Mouse (Mus musculus): ENCODE results near the gene Mgat2. TPM values are rescaled to one million over a fixed set of nuclear protein-coding genes. Genes with fewer than 3 reads are reported as not detected.

Gene Mgat2
- polyA plus RNA-seq (2012; rRNA removed) = 20.3 and 20.6 TPM in 2 replicates

DNA sequence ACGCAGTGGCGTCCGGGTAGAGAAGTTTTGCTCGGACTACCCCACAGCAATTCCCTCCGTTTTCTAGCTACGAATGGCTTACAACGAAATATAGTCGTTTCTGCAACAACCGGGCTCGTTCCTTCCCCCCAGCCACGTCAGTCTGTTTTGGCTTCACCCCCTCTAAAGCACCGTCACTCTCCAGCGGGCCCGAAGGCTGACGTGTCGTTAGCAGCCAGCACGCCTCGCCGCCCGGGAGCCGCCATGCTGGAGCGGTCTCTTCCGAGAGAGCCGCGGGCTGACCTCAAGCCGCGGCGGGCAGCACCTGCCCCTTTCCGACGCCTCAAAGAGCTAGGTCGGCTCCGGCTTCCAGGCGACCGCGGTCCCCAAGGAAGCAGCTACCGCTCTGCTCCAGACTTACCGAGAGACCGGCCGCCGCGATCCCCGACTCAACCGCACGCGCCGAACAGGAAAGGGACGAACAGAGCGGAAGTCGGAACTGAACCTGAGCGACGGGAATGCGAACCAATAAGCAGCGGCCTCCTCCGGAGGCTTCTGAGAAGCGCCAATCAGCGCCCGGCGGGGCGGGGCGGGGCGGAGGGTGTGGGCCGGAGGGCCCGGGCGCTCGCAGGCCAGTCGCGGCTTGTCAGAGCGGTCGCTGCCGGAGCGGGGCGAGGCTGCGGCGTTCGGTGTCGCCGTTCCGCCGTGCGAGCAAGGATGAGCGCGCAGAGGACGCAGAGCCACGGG, at the start of gene Mgat2, which contains the start of gene Rpl36al:
Gene Mgat2 (plus strand): TSS at position 575 of the 726 bp plus-strand sequence.
Gene Rpl36al (minus strand): TSS at position 501 of the 726 bp plus-strand sequence.

DNA sequence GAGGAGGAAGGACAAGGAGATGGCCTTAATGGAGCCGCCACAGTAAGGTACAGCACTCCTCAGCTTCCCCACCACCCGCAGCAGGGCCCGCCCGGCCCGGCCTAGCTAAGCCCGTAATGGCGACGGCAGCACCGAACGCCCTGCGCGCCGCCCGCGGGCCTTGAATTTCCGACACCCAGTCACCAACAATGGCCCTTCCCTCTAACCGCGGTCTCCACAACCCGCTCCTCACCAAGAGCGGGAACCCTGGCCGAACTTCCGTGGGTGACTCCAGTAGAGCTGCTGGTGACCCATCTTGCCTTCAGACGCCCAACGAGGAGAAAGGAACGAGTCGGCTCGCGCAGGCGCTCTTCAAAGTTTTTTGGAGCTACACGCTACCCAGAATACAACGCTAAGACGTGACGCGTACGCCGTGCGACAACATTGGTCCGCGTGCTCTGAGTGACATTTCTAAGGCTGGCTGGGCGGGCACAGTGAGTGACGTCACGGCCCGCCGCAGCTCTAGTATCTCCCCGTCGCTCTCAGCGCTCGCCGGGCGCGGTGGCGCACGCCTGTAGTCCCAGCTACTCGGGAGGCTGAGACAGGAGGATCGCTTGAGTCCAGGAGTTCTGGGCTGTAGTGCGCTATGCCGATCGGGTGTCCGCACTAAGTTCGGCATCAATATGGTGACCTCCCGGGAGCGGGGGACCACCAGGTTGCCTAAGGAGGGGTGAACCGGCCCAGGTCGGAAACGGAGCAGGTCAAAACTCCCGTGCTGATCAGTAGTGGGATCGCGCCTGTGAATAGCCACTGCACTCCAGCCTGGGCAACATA, 25.0 kb upstream of the Mgat2 start, which contains the start of gene Rps29:
Gene Rps29 (minus strand): TSS at position 422 of the 813 bp plus-strand sequence.

GRCm38 (mm10) chr12:69168461-69169106, 15.4 kb upstream of the Mgat2 start, which contains the start of gene Lrr1:
TSS of gene Lrr1 (plus strand) at chr12:69168814.

DNA sequence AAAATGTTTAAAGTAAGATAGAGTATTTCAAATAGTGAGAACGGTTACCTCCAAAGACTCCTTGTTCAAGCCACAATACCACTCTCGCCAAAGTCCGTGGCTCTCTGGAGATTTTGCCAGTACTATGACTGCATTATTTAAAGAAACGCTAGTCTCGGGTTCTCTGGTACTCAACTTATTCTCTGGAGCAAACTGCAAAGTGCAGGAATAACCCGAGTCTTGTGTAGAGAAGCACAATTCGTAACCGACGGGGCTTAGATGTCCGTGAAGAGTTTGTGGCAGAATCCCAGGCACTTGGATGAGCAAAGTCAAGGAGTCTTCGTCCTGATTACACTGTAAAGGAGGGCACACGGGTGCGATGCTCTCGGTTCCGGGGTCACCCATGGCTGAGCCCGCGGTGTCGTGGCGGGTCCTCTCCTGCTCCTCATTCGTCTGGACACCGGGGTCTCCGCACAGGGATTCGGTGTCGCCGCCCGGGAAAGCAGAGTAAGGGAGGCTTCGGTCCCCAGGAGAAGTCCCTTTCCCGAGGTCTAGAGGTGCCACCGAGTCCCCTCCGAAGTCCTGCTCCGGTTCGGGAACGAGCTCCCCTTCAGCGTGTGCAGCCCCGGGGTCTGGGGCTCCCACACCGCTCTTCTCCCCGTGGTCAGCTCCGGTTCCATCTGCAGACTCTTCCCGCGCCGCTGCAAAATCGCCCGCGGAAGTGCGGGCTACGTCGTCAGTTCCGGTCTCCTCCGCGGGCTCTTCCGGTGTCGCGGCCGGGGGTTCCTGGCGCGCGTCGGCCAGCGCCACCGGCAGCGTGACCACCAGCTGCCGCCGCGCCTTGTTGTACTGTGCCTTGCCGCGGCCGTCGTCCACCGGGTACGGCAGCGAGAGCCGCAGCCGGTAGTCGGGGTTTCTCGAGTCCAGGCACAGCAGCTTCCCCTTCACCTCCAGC, 12.8 kb downstream of the Mgat2 start, which contains the start of gene Gm49383:
Gene Gm49383 (minus strand): TSS at position 661 of the 934 bp plus-strand sequence.

DNA sequence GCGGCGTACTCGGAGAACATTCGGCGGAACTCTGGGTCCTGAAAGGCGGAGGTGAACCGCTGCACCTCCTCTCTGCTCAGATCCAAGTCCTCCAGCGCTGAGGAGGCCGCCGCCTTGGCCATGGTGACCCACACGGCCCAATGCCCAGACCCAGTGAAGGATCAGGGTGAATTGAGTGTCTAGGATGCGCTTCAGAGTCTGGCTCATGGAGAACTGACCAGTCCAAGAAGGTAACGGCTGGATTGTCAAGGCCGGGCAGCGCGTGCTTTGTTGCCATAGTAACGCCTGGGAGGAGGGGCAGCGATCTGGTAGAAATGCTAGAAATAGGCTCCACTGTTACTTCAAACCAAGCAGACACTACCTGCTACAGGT, 14.2 kb downstream of the Mgat2 start, which contains the start of gene Dnaaf2:
Gene Dnaaf2 (minus strand): TSS at position 266 of the 372 bp plus-strand sequence.

DNA sequence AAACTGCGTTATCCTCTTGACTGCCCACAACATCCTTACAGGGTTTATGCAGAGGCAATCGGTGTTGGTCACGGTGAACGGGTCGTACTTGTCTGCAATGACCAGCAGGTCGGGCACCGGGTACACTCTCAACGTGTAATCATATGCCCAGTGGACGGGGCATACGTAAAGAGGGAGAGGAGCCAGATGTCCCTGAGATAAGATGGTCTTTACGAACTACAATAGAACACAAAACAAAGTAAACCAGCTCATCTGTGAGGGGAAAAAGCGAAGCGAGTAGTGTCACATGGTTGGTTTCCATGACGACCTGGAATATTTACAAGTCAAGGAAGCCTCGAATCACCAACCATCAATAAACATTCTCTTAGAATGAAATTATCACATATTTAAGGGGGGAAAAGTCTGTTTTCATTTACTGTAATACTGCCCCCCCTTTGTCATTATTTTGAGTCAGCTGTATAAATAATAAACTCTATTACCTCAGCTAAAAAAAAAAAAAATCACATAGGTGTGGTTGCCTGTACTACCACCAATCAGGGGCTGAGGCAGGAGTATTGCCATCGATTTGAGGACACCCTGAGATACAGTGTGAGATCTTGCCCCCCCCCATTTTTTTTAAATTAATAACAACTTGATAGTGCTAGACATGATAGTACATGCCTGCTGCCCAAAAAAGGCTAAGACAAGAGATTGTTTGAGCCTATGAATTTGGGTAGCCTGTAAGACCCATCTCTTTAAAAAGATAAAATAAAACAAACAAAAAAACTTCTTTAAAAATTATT, 20.3 kb downstream of the Mgat2 start, which contains the start of gene Gm49384:
Gene Gm49384 (minus strand): TSS at position 216 of the 782 bp plus-strand sequence.

GRCm38 (mm10) chr12:69227776-69228466, 44.0 kb downstream of the Mgat2 start, which contains the start of gene Pole2:
TSS of gene Pole2 (minus strand) at chr12:69228195.

Other genes with a start within 250 kb of the Mgat2 start
- 1,966 and 2,188 TPM in 2 replicates for gene Rps29, start 25.0 kb upstream of the Mgat2 start, polyA plus RNA-seq (2012; rRNA removed)
- 3.0 and 3.4 TPM in 2 replicates for gene Lrr1, start 15.3 kb upstream of the Mgat2 start, polyA plus RNA-seq (2012; rRNA removed)
- gene Rpl36al, start 74 bp upstream of the Mgat2 start, polyA plus RNA-seq (2012; rRNA removed) = 461 and 465 TPM in 2 replicates
- 2.9 and 4.2 TPM in 2 replicates for gene Gm49383, start 12.9 kb downstream of the Mgat2 start, polyA plus RNA-seq (2012; rRNA removed)
- 4.2 and 4.4 TPM in 2 replicates for gene Dnaaf2, start 14.3 kb downstream of the Mgat2 start, polyA plus RNA-seq (2012; rRNA removed)
- gene Gm49384, start 20.1 kb downstream of the Mgat2 start, polyA plus RNA-seq (2012; rRNA removed) = 3.6 and 4.7 TPM in 2 replicates
- 4.9 and 6.3 TPM in 2 replicates for gene Pole2, start 44.0 kb downstream of the Mgat2 start, polyA plus RNA-seq (2012; rRNA removed)
- gene Klhdc1, start 57.0 kb downstream of the Mgat2 start, polyA plus RNA-seq (2012; rRNA removed) = 10.8 and 12.7 TPM in 2 replicates
- gene Klhdc2, start 112.5 kb downstream of the Mgat2 start, polyA plus RNA-seq (2012; rRNA removed) = 200 and 210 TPM in 2 replicates
- gene Nemf, start 173.0 kb downstream of the Mgat2 start, polyA plus RNA-seq (2012; rRNA removed) = 34.9 and 36.3 TPM in 2 replicates
- 61.7 and 62.6 TPM in 2 replicates for gene Arf6, start 188.0 kb downstream of the Mgat2 start, polyA plus RNA-seq (2012; rRNA removed)
- 0.20 and 0.30 TPM in 2 replicates for gene Gm9887, start 188.3 kb downstream of the Mgat2 start, polyA plus RNA-seq (2012; rRNA removed)